Mouse (Mus musculus) bone marrow macrophage, adult 2 months (primary cell): ENCODE data around the gene Spem2. TPM values are rescaled to one million over a fixed set of nuclear protein-coding genes. Genes with fewer than 3 reads are reported as not detected.

Experiments
- H3K27ac ChIP-seq: 2 replicates; pipeline ENCODE4 v1.5.1; 2012; ENCODE audit warnings: low read depth, low read length; ENCODE audit not compliant: insufficient read depth
- H3K4me1 ChIP-seq: 2 replicates; pipeline ENCODE4 v1.6.1; 2012; ENCODE audit warnings: low read length; ENCODE audit not compliant: control insufficient read depth, insufficient read depth
- H3K4me3 ChIP-seq: 2 replicates; pipeline ENCODE4 v1.5.1; 2012; ENCODE audit warnings: mild to moderate bottlenecking, low read length, moderate library complexity; ENCODE audit not compliant: insufficient read depth
- CTCF ChIP-seq: IDR thresholded peaks from 2 replicates; pipeline ENCODE4 v1.5.1; 2012; ENCODE audit warnings: low read depth, mild to moderate bottlenecking, low read length, moderate library complexity
- POLR2A ChIP-seq: IDR thresholded peaks from 2 replicates; pipeline ENCODE4 v1.6.1; 2012; ENCODE audit warnings: mild to moderate bottlenecking, low read depth, low read length, borderline replicate concordance
- polyA plus RNA-seq: library from polyadenylated mRNA; stranded (reverse); fragments of >200 nt; gene quantifications from 2 replicates; pipeline ENCODE4 v1.2.4, GENCODE M21; 2012; ENCODE audit not compliant: missing spikeins, insufficient read depth, insufficient read length

Spem2 gene
- polyA plus RNA-seq, 1 experiment: not detected

DNA sequence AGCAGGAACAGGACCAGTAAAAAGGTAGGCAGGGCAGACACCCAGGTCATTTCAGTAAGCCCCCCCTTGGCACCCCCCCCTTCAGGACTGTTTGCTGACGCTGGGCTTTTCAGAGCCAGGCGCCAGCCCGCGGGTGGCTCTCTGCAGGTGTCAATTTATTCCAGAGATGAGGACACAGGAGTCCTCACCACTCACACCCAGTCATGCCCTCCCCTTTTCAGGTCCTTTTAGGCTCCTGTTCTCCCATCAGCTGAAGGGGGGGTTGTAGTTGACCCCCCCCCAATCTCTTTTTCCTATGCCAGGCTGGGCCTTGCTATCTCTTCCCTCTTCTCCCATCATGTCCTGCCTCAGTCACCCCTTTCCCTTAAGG, 17.7 kb upstream of the Spem2 start:
- H3K4me1 ChIP-seq: peaks cover 5% of the 10 kb centered on the region; the same call in 1 of the 2 replicates
- H3K27ac ChIP-seq: no peak overlapping the region
- no peak overlapping the region for H3K4me3 ChIP-seq
- TF ChIP-seq CTCF: no peak
- TF ChIP-seq POLR2A: no peak

- H3K4me3 ChIP-seq: no peak overlapping the region
- peaks cover 5% of the 10 kb centered on the region; the same call in 1 of the 2 replicates for H3K4me1 ChIP-seq
- TF ChIP-seq CTCF: no peak
- no peak for TF ChIP-seq POLR2A
- no peak overlapping the region for H3K27ac ChIP-seq
Observed at GRCm38 (mm10) chr11:69835326-69835965, 17.2 kb upstream of the Spem2 start.

DNA sequence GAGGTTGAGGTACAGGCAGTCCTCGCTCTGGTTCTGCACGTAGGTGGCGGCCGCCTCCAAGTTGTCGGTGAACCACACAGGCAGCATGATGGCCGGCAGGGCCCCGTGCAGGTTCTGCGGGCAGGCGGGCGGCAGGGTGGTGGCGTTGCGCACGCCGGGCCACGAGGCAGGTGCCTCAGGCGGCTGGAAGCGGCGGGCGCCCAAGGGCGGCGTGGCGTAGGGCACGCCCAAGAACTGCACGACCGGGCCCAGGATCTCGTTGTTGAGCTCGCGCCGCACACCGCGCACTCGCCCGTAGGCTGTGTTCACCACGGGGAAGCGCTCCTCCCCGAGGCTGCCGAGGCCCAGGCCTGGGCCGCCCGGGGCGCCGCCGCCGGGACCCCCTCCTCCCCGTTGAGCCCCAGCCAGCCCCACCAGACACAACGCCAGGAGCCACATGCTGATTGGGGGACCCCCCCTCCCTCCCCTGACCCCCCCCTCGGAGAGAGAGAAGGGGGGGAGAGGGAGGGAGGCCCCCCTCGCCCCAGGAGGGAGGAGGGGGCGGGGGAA, 15.8 kb upstream of the Spem2 start:
- no peak overlapping the region for H3K27ac ChIP-seq
- no peak overlapping the region for H3K4me3 ChIP-seq
- H3K4me1 ChIP-seq: 0 out of 2 replicates have a peak, but pooled peaks cover 2% of the 10 kb centered on the region
- no peak for TF ChIP-seq CTCF
- TF ChIP-seq POLR2A: no peak

DNA sequence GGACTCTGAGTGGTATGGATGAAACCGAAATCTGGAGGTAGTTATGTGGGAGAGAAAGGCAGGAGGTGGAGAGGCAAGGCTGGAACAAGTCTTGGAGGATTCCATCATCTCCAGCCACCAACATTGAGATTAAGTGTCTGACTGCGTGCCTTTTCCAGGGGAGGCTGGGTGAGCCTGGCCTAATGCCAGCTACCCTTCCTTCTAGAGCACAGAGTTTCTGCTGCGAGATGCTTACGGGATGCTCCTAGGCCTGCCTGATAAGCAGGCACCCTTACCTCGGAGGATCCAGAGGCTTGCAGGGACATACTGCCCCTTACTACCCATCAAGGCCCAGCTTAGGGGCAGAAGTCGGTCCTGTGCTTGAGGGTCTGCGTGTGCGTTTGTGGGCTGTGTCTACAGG, 15.3 kb upstream of the Spem2 start:
- no peak overlapping the region for H3K4me3 ChIP-seq
- TF ChIP-seq POLR2A: no peak
- no peak for TF ChIP-seq CTCF

GRCm38 (mm10) chr11:69828832-69829231, 10.6 kb upstream of the Spem2 start:
- Histone ChIP-seq H3K4me1 (0 out of 2 replicates have a peak, but pooled peaks cover 2% of the 10 kb centered on the region), H3K27ac (no peak overlapping the region), H3K4me3 (no peak overlapping the region)
- TF ChIP-seq POLR2A (no peak), CTCF (no peak)

More for the DNA sequence above, 15.3 kb upstream of the Spem2 start:
- no peak overlapping the region for H3K27ac ChIP-seq
- 0 out of 2 replicates have a peak, but pooled peaks cover 2% of the 10 kb centered on the region for H3K4me1 ChIP-seq

GRCm38 (mm10) chr11:69823456-69823855, 5.2 kb upstream of the Spem2 start:
- no peak for TF ChIP-seq POLR2A
- no peak for TF ChIP-seq CTCF
- no peak overlapping the region for H3K27ac ChIP-seq
- H3K4me1 ChIP-seq: no peaks in the 10 kb centered on the region
- no peak overlapping the region for H3K4me3 ChIP-seq

DNA sequence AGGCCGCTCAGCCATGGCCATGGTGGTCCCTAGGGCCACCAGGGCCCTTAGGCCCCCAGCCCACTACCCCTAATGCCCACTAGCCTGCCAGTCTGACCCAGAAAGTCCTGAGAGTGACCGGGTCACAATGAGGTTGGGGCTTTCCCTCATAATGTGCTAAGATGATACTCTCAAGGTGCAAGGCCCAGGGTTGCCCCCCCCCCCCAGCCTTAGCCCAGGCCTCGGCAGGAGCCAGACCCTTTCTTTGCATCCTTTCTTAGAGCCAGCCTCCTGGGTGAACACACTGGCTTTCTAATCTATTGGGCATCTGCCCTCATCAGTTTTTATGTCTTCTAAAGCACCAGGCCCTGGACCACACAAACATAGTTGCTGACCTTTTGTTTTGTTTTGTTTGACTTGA, 3.8 kb upstream of the Spem2 start, which contains the start of gene Spem1:
Gene Spem1 (minus strand): TSS at position 101 of the 400 bp plus-strand sequence.
- no peak within 1 kb of the TSS for H3K27ac ChIP-seq
- TF ChIP-seq POLR2A: no peak
- no peak for TF ChIP-seq CTCF
- no peak within 1 kb of the TSS for H3K4me3 ChIP-seq
- H3K4me1 ChIP-seq: no peaks in the 10 kb centered on the region

- TF ChIP-seq POLR2A (no peak), CTCF (no peak)
- Histone ChIP-seq H3K27ac (no peak overlapping the region), H3K4me3 (no peak overlapping the region), H3K4me1 (no peaks in the 10 kb centered on the region)
Observed at GRCm38 (mm10) chr11:69818871-69819270, 606 bp upstream of the Spem2 start.

DNA sequence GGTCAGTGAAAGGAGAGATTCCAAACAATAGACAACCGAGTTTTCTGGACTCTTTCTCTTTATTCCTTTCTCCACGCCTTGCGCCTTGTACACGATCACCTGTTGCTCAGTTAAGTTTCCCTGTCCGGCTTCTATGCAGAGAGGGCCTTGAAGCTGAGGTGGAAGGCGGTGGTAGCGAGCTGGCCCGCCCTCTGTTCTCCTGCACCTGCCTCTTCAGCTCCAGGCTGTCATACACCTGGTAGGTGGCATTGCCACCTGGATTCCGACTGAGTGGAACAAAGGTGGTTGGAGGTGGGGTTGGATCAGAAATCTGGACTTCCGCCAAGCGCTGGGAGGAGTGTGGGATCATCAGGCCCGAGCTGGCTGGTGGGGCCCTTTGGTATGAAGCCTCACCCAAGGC, 1.7 kb downstream of the Spem2 start:
- no peak for TF ChIP-seq POLR2A
- TF ChIP-seq CTCF: no peak
- no peaks in the 10 kb centered on the region for H3K4me1 ChIP-seq
- no peak overlapping the region for H3K4me3 ChIP-seq
- no peak overlapping the region for H3K27ac ChIP-seq

DNA sequence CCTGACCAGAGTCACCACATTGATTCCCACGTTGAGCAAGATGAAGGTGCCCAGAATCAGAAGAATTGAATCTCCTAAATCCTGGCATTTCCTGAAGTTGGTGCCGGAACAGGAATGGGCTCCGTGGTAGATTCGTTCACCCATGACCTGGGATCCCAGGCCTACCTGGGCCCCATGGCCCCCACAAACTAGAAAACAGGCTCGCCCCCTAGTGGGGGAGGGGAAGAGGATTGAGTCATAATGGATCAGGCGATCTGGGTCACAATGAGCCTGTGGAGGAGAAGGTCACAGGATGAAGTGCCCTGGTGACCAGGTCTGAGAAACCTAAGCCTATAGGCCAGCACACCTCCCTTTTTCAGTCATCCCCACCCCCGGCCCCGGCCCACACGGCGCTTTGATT, 3.1 kb downstream of the Spem2 start, which contains the start of gene Gm39566:
Gene Gm39566 (minus strand): TSS at position 144 of the 400 bp plus-strand sequence.
- no peak within 1 kb of the TSS for H3K27ac ChIP-seq
- no peak within 1 kb of the TSS for H3K4me3 ChIP-seq
- no peaks in the 10 kb centered on the region for H3K4me1 ChIP-seq
- no peak for TF ChIP-seq CTCF
- no peak for TF ChIP-seq POLR2A
